Mouse (Mus musculus) embryonic fibroblast, embryonic 13.5 days (primary cell): Measurements from ENCODE around the gene Tmem220.

Source experiments
- CTCF ChIP-seq: IDR thresholded peaks from 2 replicates; pipeline ENCODE4 v1.5.1; 2011; ENCODE audit warnings: mild to moderate bottlenecking, control low read depth, low read length, moderate library complexity, borderline replicate concordance; ENCODE audit not compliant: insufficient read depth
- POLR2A ChIP-seq: IDR thresholded peaks from 2 replicates; pipeline ENCODE4 v1.6.1; 2011; ENCODE audit warnings: low read depth, mild to moderate bottlenecking, control low read depth, low read length, moderate library complexity

GRCm38 (mm10) chr11:66985136-66985702, 39.7 kb upstream of the Tmem220 start:
- TF ChIP-seq POLR2A (no peak), CTCF (no peak)
